Mouse (Mus musculus) small intestine, adult 2 months (tissue): ENCODE measurements around the gene Cox4i1.

Source experiments
- CTCF ChIP-seq: fragments of 200-500 bp; IDR thresholded peaks from 2 replicates; pipeline ENCODE4 v1.5.1; 2012; ENCODE audit warnings: low read depth, mild to moderate bottlenecking, control low read depth, inconsistent platforms, low read length, moderate library complexity, mixed read lengths; ENCODE audit not compliant: insufficient replicate concordance, insufficient read length; ENCODE audit errors: extremely low read depth
- POLR2A ChIP-seq: fragments of 200-500 bp; IDR thresholded peaks from 2 replicates; pipeline ENCODE4 v1.6.1; 2012; ENCODE audit warnings: low read depth, mild to moderate bottlenecking, control low read depth, inconsistent platforms, low read length, moderate library complexity

DNA sequence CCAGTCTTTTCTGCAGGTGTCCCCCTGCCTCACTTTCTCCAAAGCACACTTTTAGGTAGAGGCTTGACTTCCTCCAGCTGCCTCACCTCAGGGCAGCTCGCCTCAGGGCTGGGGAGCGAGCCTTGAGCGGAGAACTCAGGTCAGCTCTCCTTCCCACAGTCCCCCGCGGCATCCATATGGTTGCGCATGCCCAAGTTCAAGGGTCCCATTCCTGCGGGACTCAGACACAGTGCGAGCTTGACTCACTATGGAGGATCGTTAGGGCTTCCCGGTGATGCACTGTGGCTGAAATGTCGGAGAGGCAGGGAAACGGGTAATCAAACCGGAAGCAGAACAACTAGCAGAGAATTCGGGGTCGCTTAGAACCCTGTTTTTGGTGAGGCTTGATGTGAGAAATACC lies 37.1 kb downstream of the Cox4i1 start:
- TF ChIP-seq CTCF (no peak), POLR2A (no peak)
